Mouse (Mus musculus) MEL (cell line): ENCODE measurements around the gene Pld5.

Source experiments
- CTCF ChIP-seq, 3 experiments: IDR thresholded peaks in 2 of 3; conservative IDR thresholded peaks in 1 of 3; 2 replicates each; pipeline ENCODE4 v1.5.1; 2011 to 2012; ENCODE audit warnings: low read length in 3 of 3, low read depth in 2 of 3, mild to moderate bottlenecking in 2 of 3, improper control_type of control experiment in 1 of 3, inconsistent platforms in 1 of 3, mixed read lengths in 1 of 3, moderate library complexity in 1 of 3; ENCODE audit not compliant: control insufficient read depth in 1 of 3, insufficient read depth in 1 of 3, poor library complexity in 1 of 3, severe bottlenecking in 1 of 3
- ELF1 ChIP-seq: IDR thresholded peaks from 2 replicates; pipeline ENCODE4 v1.6.1; 2014; ENCODE audit warnings: low read depth, mild to moderate bottlenecking, inconsistent platforms, low read length, improper control_type of control experiment, moderate library complexity
- MAFK ChIP-seq: IDR thresholded peaks from 2 replicates; pipeline ENCODE4 v1.6.1; 2011; ENCODE audit warnings: low read depth, mild to moderate bottlenecking, low read length, improper control_type of control experiment, borderline replicate concordance
- MAX ChIP-seq: IDR thresholded peaks from 2 replicates; pipeline ENCODE4 v1.6.1; 2011; ENCODE audit warnings: low read length, improper control_type of control experiment
- MEF2A ChIP-seq: IDR thresholded peaks from 2 replicates; pipeline ENCODE4 v1.6.1; 2014; ENCODE audit warnings: low read depth, mild to moderate bottlenecking, inconsistent platforms, low read length, improper control_type of control experiment; ENCODE audit not compliant: poor library complexity, insufficient replicate concordance, severe bottlenecking; ENCODE audit errors: extremely low read depth
- POLR2A ChIP-seq, 2 experiments: IDR thresholded peaks; 2 replicates each; pipeline ENCODE4 v1.6.1; 2011 to 2012; ENCODE audit warnings: low read length in 2 of 2, mild to moderate bottlenecking in 2 of 2, control low read depth in 1 of 2, improper control_type of control experiment in 1 of 2, low read depth in 1 of 2, moderate library complexity in 1 of 2; ENCODE audit not compliant: control insufficient read depth in 1 of 2, insufficient read depth in 1 of 2, poor library complexity in 1 of 2
- USF2 ChIP-seq, 2 experiments: IDR thresholded peaks; 2 replicates each; pipeline ENCODE4 v1.6.1; 2011 to 2012; ENCODE audit warnings: improper control_type of control experiment in 2 of 2, low read length in 2 of 2, borderline replicate concordance in 1 of 2, inconsistent platforms in 1 of 2, low read depth in 1 of 2, mild to moderate bottlenecking in 1 of 2; ENCODE audit not compliant: insufficient read depth in 1 of 2
- ZC3H11A ChIP-seq: IDR thresholded peaks from 2 replicates; pipeline ENCODE4 v1.6.1; 2012; ENCODE audit warnings: low read depth, mild to moderate bottlenecking, inconsistent platforms, low read length, improper control_type of control experiment
- ZKSCAN1 ChIP-seq: IDR thresholded peaks from 2 replicates; pipeline ENCODE4 v1.6.1; 2012; ENCODE audit warnings: low read depth, mild to moderate bottlenecking, inconsistent platforms, low read length, improper control_type of control experiment, moderate library complexity
- ZMIZ1 ChIP-seq: IDR thresholded peaks from 2 replicates; pipeline ENCODE4 v1.6.1; 2012; ENCODE audit warnings: low read depth, mild to moderate bottlenecking, inconsistent platforms, low read length, improper control_type of control experiment, moderate library complexity
- ZNF384 ChIP-seq: IDR thresholded peaks from 2 replicates; pipeline ENCODE4 v1.6.1; 2012; ENCODE audit warnings: low read depth, mild to moderate bottlenecking, inconsistent platforms, low read length, improper control_type of control experiment

DNA sequence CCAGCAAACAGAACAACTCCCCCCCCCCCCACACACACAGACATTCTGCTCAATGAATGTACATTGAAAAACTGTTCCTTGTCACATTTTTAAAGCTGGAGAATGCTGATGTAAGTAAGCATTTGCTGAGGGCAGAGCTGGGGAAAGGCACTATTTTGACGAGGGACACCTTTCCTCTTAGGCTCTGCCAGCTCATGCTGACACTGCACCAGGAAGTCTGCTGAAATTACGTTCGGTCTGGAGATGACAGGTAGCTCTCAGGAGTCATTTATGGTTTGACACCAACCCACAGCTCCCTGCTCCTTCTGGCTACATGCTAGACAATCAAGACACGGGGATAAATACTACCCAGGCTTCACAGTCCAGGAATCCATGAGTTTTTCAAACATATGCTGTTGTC lies 192.8 kb downstream of the Pld5 start:
- TF ChIP-seq MEF2A (no peak), CTCF (IDR thresholded peaks at IDR 0.05 in 2 of 3, conservative IDR thresholded peaks at IDR 0.05 in 1 of 3; ENCODE audit: control insufficient read depth in 1 of 3, insufficient read depth in 1 of 3, low read depth in 2 of 3, low read length in 3 of 3, poor library complexity in 1 of 3, severe bottlenecking in 1 of 3) (no peak), ZKSCAN1 (no peak), MAFK (no peak), ELF1 (no peak), POLR2A (IDR thresholded peaks at IDR 0.05; ENCODE audit: control insufficient read depth in 1 of 2, insufficient read depth in 1 of 2, low read depth in 1 of 2, low read length in 2 of 2, poor library complexity in 1 of 2) (no peak), ZMIZ1 (no peak), ZC3H11A (no peak), MAX (no peak), ZNF384 (no peak), USF2 (IDR thresholded peaks at IDR 0.05; ENCODE audit: borderline replicate concordance in 1 of 2, insufficient read depth in 1 of 2, low read depth in 1 of 2, low read length in 2 of 2) (no peak)
